Mouse (Mus musculus): ENCODE measurements at regions not wholly inside any gene's neighbourhood (a gene's known extent, or its start where the extent isn't known, plus 50 kb on each side); places are given as distances from the start of the nearest gene placed in this dataset.

DNA sequence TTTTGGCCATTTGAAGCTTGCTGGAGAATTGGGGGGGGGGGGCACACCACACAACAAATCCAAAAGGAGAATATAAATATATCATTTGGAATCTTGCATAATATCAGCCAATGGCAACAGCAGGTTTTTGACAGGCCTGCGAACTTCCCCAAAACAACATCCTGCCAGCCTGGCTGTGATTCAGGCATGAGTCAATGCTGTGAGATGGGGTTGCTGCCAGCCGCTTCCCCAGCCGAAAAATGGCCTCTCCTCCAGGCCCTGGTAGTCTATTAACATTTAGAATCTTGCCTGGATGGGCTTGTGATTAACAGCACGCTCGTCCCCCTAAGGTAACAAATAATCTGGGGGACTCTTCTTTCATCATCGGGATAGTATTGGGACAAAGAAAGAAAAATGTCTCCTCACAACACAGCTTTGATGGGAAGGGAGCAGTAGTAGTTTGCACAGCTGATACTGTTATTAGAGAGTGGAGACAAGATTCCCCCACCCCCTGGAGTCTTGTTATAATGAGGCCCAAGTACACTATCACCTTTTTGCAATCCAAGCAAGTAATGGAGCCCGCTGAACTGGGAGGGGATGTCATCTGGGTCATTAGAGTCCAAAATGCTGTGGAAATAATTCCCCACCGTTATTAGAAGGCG, 188.2 kb upstream of the Cnr1 start:
- Histone ChIP-seq H3K4me3 (ENCODE audit: low read length) (no peak overlapping the region), H3K27me3 (ENCODE audit: control insufficient read depth, insufficient read depth, low read length) (no peaks in the 10 kb centered on the region), H3K36me3 (ENCODE audit: control insufficient read depth, insufficient read depth, low read length) (no peaks in the 10 kb centered on the region), H3K9ac (ENCODE audit: low read depth, low read length) (no peak overlapping the region), H3K9me3 (ENCODE audit: control insufficient read depth, low read length) (no peaks in the 10 kb centered on the region), H3K27ac (ENCODE audit: low read depth, low read length) (no peak overlapping the region), H3K4me2 (replicated peaks; ENCODE audit: low read depth, low read length) (no peak overlapping the region), H3K4me1 (ENCODE audit: control insufficient read depth, insufficient read depth, low read length) (peaks cover 18% of the 10 kb centered on the region; the same call in 1 of the 2 replicates)
- 63% methylated on average over 9 of the region's 9 CpGs for WGBS
- ATAC-seq (ENCODE audit: low FRiP score, low TSS enrichment) = no peak

DNA sequence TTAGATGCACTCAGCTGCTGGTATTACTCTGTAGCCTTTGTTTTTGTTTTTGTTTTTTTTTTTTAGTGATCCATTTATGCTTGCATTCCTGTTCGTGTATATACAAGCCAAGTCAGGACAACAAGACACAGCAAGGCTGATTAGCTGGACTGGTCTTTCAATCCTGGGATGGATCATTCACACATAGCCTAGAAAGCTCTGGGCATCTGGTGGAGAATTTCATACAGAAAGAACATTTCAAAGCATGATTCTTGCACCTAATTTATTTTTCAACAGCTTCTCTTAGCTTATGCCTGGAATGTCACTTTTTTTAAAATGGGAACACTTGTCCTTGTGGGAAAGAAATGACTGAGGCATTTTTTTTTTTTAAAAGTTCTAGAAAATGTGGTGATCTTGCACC, 187.1 kb upstream of the Cnr1 start:
- ATAC-seq (ENCODE audit: low FRiP score, low TSS enrichment) = no peak
- H3K27me3 ChIP-seq (ENCODE audit: control insufficient read depth, insufficient read depth, low read length) = no peaks in the 10 kb centered on the region
- H3K9ac ChIP-seq (ENCODE audit: low read depth, low read length) = no peak overlapping the region
- H3K9me3 ChIP-seq (ENCODE audit: control insufficient read depth, low read length) = no peaks in the 10 kb centered on the region
- H3K36me3 ChIP-seq (ENCODE audit: control insufficient read depth, insufficient read depth, low read length) = no peaks in the 10 kb centered on the region
- H3K4me2 ChIP-seq (replicated peaks; ENCODE audit: low read depth, low read length) = no peak overlapping the region
- no peak overlapping the region for H3K4me3 ChIP-seq (ENCODE audit: low read length)
- 67% methylated on average over 1 of the region's 1 CpGs for WGBS
- no peak overlapping the region for H3K27ac ChIP-seq (ENCODE audit: low read depth, low read length)
- peaks cover 18% of the 10 kb centered on the region; the same call in 1 of the 2 replicates for H3K4me1 ChIP-seq (ENCODE audit: control insufficient read depth, insufficient read depth, low read length)

DNA sequence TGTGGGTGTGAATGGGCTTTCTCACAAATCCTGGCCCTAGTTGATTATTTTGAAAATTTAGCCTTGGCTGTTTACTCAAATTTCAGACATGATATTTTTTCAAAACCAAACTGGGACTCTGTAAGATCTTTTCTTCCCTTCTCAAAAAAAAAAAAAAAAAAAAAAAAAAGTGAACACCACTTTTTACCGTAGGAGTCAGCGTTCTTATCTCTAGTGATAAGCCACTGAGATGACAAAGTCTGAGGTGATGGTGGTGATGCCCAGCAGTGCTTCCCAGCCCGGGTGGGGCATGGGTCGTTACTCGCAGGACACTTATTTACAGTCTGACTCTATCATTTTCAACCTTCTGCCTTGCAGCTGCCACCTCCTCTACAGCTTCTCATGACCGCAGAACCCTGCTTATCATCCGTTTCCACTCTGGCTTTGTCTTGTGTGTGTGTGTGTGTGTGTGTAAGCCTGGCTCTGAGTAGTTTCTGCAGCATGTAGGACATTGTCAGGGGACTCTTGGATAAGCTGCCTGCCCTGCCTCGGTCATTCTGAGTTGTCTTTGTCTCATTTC, 186.5 kb upstream of the Cnr1 start:
- no peaks in the 10 kb centered on the region for H3K27me3 ChIP-seq (ENCODE audit: control insufficient read depth, insufficient read depth, low read length)
- H3K4me3 ChIP-seq (ENCODE audit: low read length) = no peak overlapping the region
- ATAC-seq (ENCODE audit: low FRiP score, low TSS enrichment) = no peak
- no peaks in the 10 kb centered on the region for H3K36me3 ChIP-seq (ENCODE audit: control insufficient read depth, insufficient read depth, low read length)
- no peak overlapping the region for H3K4me2 ChIP-seq (replicated peaks; ENCODE audit: low read depth, low read length)
- no peak overlapping the region for H3K9ac ChIP-seq (ENCODE audit: low read depth, low read length)
- peaks cover 18% of the 10 kb centered on the region; the same call in 1 of the 2 replicates for H3K4me1 ChIP-seq (ENCODE audit: control insufficient read depth, insufficient read depth, low read length)
- H3K9me3 ChIP-seq (ENCODE audit: control insufficient read depth, low read length) = no peaks in the 10 kb centered on the region
- no peak overlapping the region for H3K27ac ChIP-seq (ENCODE audit: low read depth, low read length)
- 59% methylated on average over 8 of the region's 8 CpGs for WGBS

DNA sequence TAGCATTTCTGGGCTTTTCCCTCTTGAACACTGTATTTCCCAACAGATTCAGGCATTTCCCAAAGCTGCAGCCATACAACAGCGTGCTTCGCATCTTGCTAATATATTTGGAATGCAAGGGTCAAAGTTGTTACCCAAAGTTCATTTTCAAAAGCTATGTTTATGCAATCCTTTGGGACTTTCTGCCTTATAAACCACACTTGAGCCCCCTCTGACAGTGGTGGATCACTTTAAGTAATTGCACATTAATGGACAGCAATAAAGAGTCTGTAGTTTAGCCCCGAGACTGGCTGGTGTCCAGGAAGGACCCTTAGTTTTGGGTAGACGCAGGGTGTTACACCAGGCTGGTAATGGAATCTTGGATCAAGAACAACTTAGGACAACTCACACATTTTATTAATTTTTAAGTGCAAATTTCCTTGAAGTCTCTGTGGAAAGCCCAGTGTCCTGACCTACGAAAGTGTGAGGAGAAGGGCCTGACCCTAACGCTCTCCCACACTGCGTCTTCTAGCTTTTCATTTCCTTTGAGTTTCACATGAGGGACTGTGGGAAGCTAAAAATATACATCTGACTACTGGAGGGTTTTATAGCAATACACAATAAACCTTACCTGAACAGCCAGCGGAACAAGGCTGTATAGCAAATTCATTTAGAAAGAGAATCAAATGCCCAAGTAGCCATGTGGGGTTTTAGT, 185.0 kb upstream of the Cnr1 start:
- Histone ChIP-seq H3K36me3 (ENCODE audit: control insufficient read depth, insufficient read depth, low read length) (no peaks in the 10 kb centered on the region), H3K9me3 (ENCODE audit: control insufficient read depth, low read length) (no peaks in the 10 kb centered on the region), H3K4me1 (ENCODE audit: control insufficient read depth, insufficient read depth, low read length) (peaks cover 18% of the 10 kb centered on the region; the same call in 1 of the 2 replicates), H3K4me2 (replicated peaks; ENCODE audit: low read depth, low read length) (no peak overlapping the region), H3K27ac (ENCODE audit: low read depth, low read length) (no peak overlapping the region), H3K9ac (ENCODE audit: low read depth, low read length) (no peak overlapping the region), H3K27me3 (ENCODE audit: control insufficient read depth, insufficient read depth, low read length) (no peaks in the 10 kb centered on the region), H3K4me3 (ENCODE audit: low read length) (no peak overlapping the region)
- 52% methylated on average over 8 of the region's 8 CpGs for WGBS
- no peak for ATAC-seq (ENCODE audit: low FRiP score, low TSS enrichment)

DNA sequence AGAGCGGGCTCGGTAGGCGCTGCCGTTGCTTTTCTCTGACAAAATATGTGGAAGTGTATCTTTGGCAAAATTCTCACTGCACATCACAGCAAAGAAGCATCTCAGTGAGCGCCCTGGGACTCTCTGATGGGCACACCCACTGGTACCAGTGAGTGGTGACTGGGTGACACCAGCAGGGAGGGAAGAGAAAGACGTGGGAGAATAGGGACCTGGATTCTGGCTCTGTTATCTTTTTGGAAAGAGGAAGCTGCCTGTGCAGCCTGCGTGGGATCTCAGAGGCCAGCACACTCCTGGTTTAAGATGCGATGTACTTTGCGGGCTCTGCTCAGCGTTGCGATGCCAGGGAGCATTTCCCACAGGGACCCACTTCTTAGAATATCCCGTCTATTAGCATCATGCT, 183.4 kb upstream of the Cnr1 start:
- ATAC-seq (ENCODE audit: low FRiP score, low TSS enrichment) = no peak
- WGBS = 91% methylated on average over 12 of the region's 12 CpGs
- no peak overlapping the region for H3K4me3 ChIP-seq (ENCODE audit: low read length)

DNA sequence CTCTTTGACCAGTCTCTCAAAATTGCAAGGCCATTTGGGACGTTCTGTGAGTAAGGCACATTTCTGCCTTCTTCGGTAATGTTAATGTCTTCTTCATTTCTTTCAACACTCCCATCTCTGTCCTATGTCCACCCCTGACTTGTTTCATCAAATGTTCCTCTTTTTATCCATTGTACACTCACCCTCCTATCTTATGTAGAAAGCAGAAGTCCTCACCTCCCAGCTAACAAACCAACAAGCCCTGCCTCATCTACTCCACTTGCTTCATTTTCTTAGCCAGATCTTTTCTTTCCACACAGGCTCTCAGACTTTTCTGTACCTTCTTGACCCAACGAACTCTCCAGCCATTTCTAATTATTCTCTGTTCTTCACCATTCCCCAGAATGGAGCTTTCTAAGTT, 179.2 kb upstream of the Cnr1 start:
- Histone ChIP-seq H3K9me3 (ENCODE audit: control insufficient read depth, low read length) (no peaks in the 10 kb centered on the region), H3K4me1 (ENCODE audit: control insufficient read depth, insufficient read depth, low read length) (no peaks in the 10 kb centered on the region), H3K4me3 (ENCODE audit: low read length) (no peak overlapping the region), H3K9ac (ENCODE audit: low read depth, low read length) (no peak overlapping the region), H3K27ac (ENCODE audit: low read depth, low read length) (no peak overlapping the region), H3K27me3 (ENCODE audit: control insufficient read depth, insufficient read depth, low read length) (no peaks in the 10 kb centered on the region), H3K36me3 (ENCODE audit: control insufficient read depth, insufficient read depth, low read length) (no peaks in the 10 kb centered on the region), H3K4me2 (replicated peaks; ENCODE audit: low read depth, low read length) (no peak overlapping the region)
- WGBS = 91% methylated on average over 3 of the region's 3 CpGs
- no peak for ATAC-seq (ENCODE audit: low FRiP score, low TSS enrichment)

More for the DNA sequence above, 183.4 kb upstream of the Cnr1 start:
- no peaks in the 10 kb centered on the region for H3K27me3 ChIP-seq (ENCODE audit: control insufficient read depth, insufficient read depth, low read length)
- no peaks in the 10 kb centered on the region for H3K9me3 ChIP-seq (ENCODE audit: control insufficient read depth, low read length)
- H3K36me3 ChIP-seq (ENCODE audit: control insufficient read depth, insufficient read depth, low read length) = no peaks in the 10 kb centered on the region
- H3K4me1 ChIP-seq (ENCODE audit: control insufficient read depth, insufficient read depth, low read length) = peaks cover 7% of the 10 kb centered on the region; the same call in 1 of the 2 replicates
- H3K4me2 ChIP-seq (replicated peaks; ENCODE audit: low read depth, low read length) = no peak overlapping the region
- no peak overlapping the region for H3K27ac ChIP-seq (ENCODE audit: low read depth, low read length)
- no peak overlapping the region for H3K9ac ChIP-seq (ENCODE audit: low read depth, low read length)

DNA sequence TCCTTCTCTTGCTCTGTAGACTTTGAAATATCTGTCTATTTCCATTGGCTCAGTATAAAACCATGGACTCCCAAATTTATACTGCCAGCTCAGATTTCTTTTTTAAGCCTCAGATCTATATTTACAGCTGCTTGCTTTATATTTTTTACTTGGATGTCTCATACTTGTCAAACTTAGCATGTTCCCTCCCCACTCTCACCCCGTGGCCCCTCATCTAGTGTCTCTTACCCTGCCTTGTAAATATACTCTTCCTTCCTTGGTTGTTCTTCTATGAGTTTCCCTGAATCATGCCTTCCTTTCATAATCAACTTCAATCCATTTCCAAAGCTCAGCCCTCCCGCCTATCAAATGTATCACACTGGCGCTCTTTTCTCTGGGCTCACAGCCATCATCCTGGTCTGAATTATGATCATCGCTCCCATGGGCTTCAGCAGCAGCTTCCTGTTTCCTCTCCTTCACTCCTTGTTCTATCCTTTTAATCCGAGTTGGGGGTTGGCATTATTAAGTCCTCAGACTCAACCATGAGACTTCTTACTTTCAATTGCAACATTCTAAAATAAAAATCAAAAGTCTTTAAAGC, 177.0 kb upstream of the Cnr1 start:
- Histone ChIP-seq H3K9ac (ENCODE audit: low read depth, low read length) (no peak overlapping the region), H3K36me3 (ENCODE audit: control insufficient read depth, insufficient read depth, low read length) (no peaks in the 10 kb centered on the region), H3K4me1 (ENCODE audit: control insufficient read depth, insufficient read depth, low read length) (no peaks in the 10 kb centered on the region), H3K27me3 (ENCODE audit: control insufficient read depth, insufficient read depth, low read length) (no peaks in the 10 kb centered on the region), H3K4me3 (ENCODE audit: low read length) (no peak overlapping the region), H3K9me3 (ENCODE audit: control insufficient read depth, low read length) (no peaks in the 10 kb centered on the region), H3K27ac (ENCODE audit: low read depth, low read length) (no peak overlapping the region), H3K4me2 (replicated peaks; ENCODE audit: low read depth, low read length) (no peak overlapping the region)
- no peak for ATAC-seq (ENCODE audit: low FRiP score, low TSS enrichment)
- 68% methylated on average over 5 of the region's 5 CpGs for WGBS

DNA sequence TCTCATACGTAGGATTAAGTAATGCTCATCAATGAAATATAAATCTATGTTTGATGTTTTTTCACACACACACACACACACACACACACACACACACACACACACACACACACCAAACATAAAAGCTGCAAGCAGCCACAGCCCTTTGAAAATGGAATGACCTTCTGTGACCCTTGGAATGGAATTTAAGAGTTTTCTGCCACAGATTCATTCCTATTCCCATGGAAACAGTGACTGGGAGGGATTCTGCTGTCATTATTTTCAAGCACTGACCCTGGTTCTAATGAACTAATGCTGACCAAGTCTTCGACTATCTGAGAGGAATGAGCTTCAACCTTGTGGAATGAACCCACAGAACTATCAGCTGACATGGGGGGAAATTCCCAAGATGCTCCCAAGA, 156.7 kb upstream of the Cnr1 start:
- H3K9me3 ChIP-seq (ENCODE audit: control insufficient read depth, low read length) = no peaks in the 10 kb centered on the region; the same call in 1 of the 2 replicates
- H3K4me2 ChIP-seq (replicated peaks; ENCODE audit: low read depth, low read length) = no peak overlapping the region
- no peak overlapping the region for H3K9ac ChIP-seq (ENCODE audit: low read depth, low read length)
- H3K27ac ChIP-seq (ENCODE audit: low read depth, low read length) = no peak overlapping the region
- WGBS = 70% methylated on average over 2 of the region's 2 CpGs
- H3K4me3 ChIP-seq (ENCODE audit: low read length) = no peak overlapping the region
- no peak for ATAC-seq (ENCODE audit: low FRiP score, low TSS enrichment)
- no peaks in the 10 kb centered on the region for H3K27me3 ChIP-seq (ENCODE audit: control insufficient read depth, insufficient read depth, low read length)
- no peaks in the 10 kb centered on the region for H3K36me3 ChIP-seq (ENCODE audit: control insufficient read depth, insufficient read depth, low read length)
- no peaks in the 10 kb centered on the region for H3K4me1 ChIP-seq (ENCODE audit: control insufficient read depth, insufficient read depth, low read length)

DNA sequence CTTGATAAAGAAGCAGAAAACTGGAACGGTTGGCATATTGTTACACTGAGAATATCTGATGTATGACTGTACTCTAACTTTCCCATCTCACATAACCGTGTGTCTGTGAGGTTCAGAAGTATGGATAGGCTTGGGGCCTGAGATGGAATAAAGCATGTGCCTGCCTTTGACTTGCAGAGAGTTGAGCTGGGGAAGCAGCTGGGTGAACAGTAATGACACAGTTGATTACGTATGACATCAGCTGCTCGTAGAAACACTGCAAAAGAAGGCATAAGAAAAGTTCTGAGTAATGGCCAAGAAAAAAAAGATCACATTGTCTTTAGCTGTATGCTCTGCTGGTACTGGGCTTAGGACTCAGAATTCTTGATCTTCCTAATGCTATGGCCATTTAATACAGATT, 138.4 kb upstream of the Cnr1 start:
- Histone ChIP-seq H3K36me3 (ENCODE audit: control insufficient read depth, insufficient read depth, low read length) (no peaks in the 10 kb centered on the region), H3K4me3 (ENCODE audit: low read length) (no peak overlapping the region), H3K27ac (ENCODE audit: low read depth, low read length) (no peak overlapping the region), H3K9ac (ENCODE audit: low read depth, low read length) (no peak overlapping the region), H3K9me3 (ENCODE audit: control insufficient read depth, low read length) (no peaks in the 10 kb centered on the region), H3K4me2 (replicated peaks; ENCODE audit: low read depth, low read length) (no peak overlapping the region), H3K4me1 (ENCODE audit: control insufficient read depth, insufficient read depth, low read length) (no peaks in the 10 kb centered on the region), H3K27me3 (ENCODE audit: control insufficient read depth, insufficient read depth, low read length) (no peaks in the 10 kb centered on the region)
- no peak for ATAC-seq (ENCODE audit: low FRiP score, low TSS enrichment)
- WGBS = 92% methylated on average over 4 of the region's 4 CpGs
